Mouse (Mus musculus) lung, adult 2 months (tissue): ENCODE measurements around the gene Serpinb6b.

Source experiments
- CTCF ChIP-seq: fragments of 200-500 bp; IDR thresholded peaks from 2 replicates; pipeline ENCODE4 v1.5.1; 2011; ENCODE audit warnings: mild to moderate bottlenecking, low read length, control low read depth; ENCODE audit not compliant: insufficient read depth
- POLR2A ChIP-seq: fragments of 200-500 bp; IDR thresholded peaks from 2 replicates; pipeline ENCODE4 v1.6.1; 2011; ENCODE audit warnings: low read depth, mild to moderate bottlenecking, control low read depth, low read length, borderline replicate concordance; ENCODE audit errors: extremely low read depth

GRCm38 (mm10) chr13:32974268-32974667, 9.3 kb downstream of the Serpinb6b start:
- no peak for TF ChIP-seq POLR2A
- no peak for TF ChIP-seq CTCF
